Mouse (Mus musculus) midbrain, embryonic 14.5 days (tissue): Measurements from ENCODE around the gene Gm128. TPM values are rescaled to one million over a fixed set of nuclear protein-coding genes. Genes with fewer than 3 reads are reported as not detected.
A peak's percentile ranks its signal among the peaks of the same experiment; 100 is the strongest.

ENCODE experiments used
- ATAC-seq: fragments of 200-750 bp; cut with Nextera tagmentation; 2 replicates; pipeline ENCODE4 v1.8.0; 2017; ENCODE audit warnings: moderate number of reproducible peaks, moderate library complexity; ENCODE audit not compliant: low FRiP score, low TSS enrichment
- DNase-seq: peaks from one replicate; pipeline ENCODE4 v3.0.0-alpha.2; 2015
- H3K27ac ChIP-seq: fragments of 300-500 bp; sonication (generic); replicated peaks from 2 replicates; pipeline ENCODE4 v1.5.1; 2014; ENCODE audit warnings: mild to moderate bottlenecking, low read depth, low read length, moderate library complexity
- H3K27me3 ChIP-seq: fragments of 300-500 bp; sonication (generic); 2 replicates; pipeline ENCODE4 v1.6.1; 2014; ENCODE audit warnings: low read length, control low read depth, mixed read lengths; ENCODE audit not compliant: control insufficient read depth, insufficient read depth
- H3K36me3 ChIP-seq: fragments of 300-500 bp; sonication (generic); 2 replicates; pipeline ENCODE4 v1.6.1; 2014; ENCODE audit warnings: low read length, control low read depth; ENCODE audit not compliant: control insufficient read depth, insufficient read depth
- H3K4me1 ChIP-seq: fragments of 300-500 bp; sonication (generic); 2 replicates; pipeline ENCODE4 v1.6.1; 2014; ENCODE audit warnings: mild to moderate bottlenecking, antibody characterized with exemption, low read length, control low read depth; ENCODE audit not compliant: control insufficient read depth, insufficient read depth
- H3K4me2 ChIP-seq: fragments of 300-500 bp; sonication (generic); 2 replicates; pipeline ENCODE4 v1.6.1; 2014; ENCODE audit warnings: mild to moderate bottlenecking, low read length, moderate library complexity
- H3K4me3 ChIP-seq: fragments of 300-500 bp; sonication (generic); replicated peaks from 2 replicates; pipeline ENCODE4 v1.5.1; 2014; ENCODE audit warnings: low read depth, low read length
- H3K9ac ChIP-seq: fragments of 300-500 bp; sonication (generic); replicated peaks from 2 replicates; pipeline ENCODE4 v1.6.1; 2014; ENCODE audit warnings: mild to moderate bottlenecking, low read length, moderate library complexity
- H3K9me3 ChIP-seq: fragments of 300-500 bp; sonication (generic); 2 replicates; pipeline ENCODE4 v1.6.1; 2016; ENCODE audit warnings: low read length, control low read depth, mixed read lengths; ENCODE audit not compliant: control insufficient read depth
- WGBS: fragments of 180-500 bp; shearing (Covaris S2); extraction: QIAGEN DNeasy Blood & Tissue Kit; methylation state at CpG from one replicate; pipeline ENCODE4 v1.1.7; 2014; 5-methylcytosine and 5-hydroxymethylcytosine counted together
- polyA plus RNA-seq: library from polyadenylated mRNA; unstranded; fragments of >200 nt; fragmentation: Nextera tagmentation; extraction: Ambion mirVana; gene quantifications from 2 replicates; pipeline ENCODE4 v1.2.1, GENCODE M21; 2014

Gm128 gene
- polyA plus RNA-seq, 1 experiment from 2014 or later: 0.11 TPM

DNA sequence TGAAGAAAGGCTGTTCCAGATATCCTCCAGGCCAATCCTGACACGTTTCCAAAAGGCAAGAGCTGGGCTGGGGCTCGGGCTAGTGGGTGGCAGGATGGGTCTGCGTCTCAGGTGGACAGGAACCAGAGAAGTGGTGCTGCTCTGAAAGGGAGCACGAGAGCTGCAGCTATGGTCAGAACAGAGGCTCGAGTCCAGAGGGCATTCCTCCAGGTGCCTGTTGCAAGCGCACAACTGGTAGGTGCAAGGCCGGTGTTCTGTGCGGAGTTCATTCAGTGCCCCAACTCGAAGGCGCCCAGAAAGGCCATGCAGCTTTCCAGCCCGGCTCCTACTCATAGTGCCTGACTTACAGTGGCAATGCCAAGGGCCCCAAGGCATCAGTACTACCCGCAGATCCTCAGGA lies 1.4 kb downstream of the Gm128 start:
- 91% methylated on average over 12 of the region's 12 CpGs for WGBS
- peaks cover 33% of the 10 kb centered on the region for H3K36me3 ChIP-seq

GRCm38 (mm10) chr3:95239022-95239421 lies 2.4 kb downstream of the Gm128 start:
- DNase-seq (no peak), ATAC-seq (no peak)
- Histone ChIP-seq H3K9ac (no peak overlapping the region), H3K27me3 (no peaks in the 10 kb centered on the region), H3K27ac (no peak overlapping the region), H3K9me3 (no peaks in the 10 kb centered on the region), H3K4me1 (no peaks in the 10 kb centered on the region), H3K36me3 (peaks cover 43% of the 10 kb centered on the region), H3K4me3 (no peak overlapping the region), H3K4me2 (no peak overlapping the region)
- WGBS: 89% methylated on average over 6 of the region's 6 CpGs

More for the DNA sequence above, 1.4 kb downstream of the Gm128 start:
- no peak overlapping the region for H3K4me3 ChIP-seq
- no peak overlapping the region for H3K27ac ChIP-seq
- H3K9me3 ChIP-seq: no peaks in the 10 kb centered on the region
- no peak overlapping the region for H3K9ac ChIP-seq
- no peaks in the 10 kb centered on the region for H3K4me1 ChIP-seq
- ATAC-seq (no peak), DNase-seq (no peak)
- no peak overlapping the region for H3K4me2 ChIP-seq
- H3K27me3 ChIP-seq: no peaks in the 10 kb centered on the region

GRCm38 (mm10) chr3:95237541-95238099 lies 3.8 kb downstream of the Gm128 start:
- no peak overlapping the region for H3K9ac ChIP-seq
- no peak overlapping the region for H3K4me3 ChIP-seq
- no peak overlapping the region for H3K4me2 ChIP-seq
- H3K27ac ChIP-seq: no peak overlapping the region
- ATAC-seq (no peak), DNase-seq (no peak)
- no peaks in the 10 kb centered on the region for H3K27me3 ChIP-seq
- no peaks in the 10 kb centered on the region for H3K9me3 ChIP-seq
- H3K36me3 ChIP-seq: peaks cover 57% of the 10 kb centered on the region
- H3K4me1 ChIP-seq: no peaks in the 10 kb centered on the region
- WGBS: 95% methylated on average over 8 of the region's 8 CpGs

GRCm38 (mm10) chr3:95235386-95236301 lies 5.8 kb downstream of the Gm128 start:
- peaks cover 67% of the 10 kb centered on the region for H3K36me3 ChIP-seq
- H3K27me3 ChIP-seq: no peaks in the 10 kb centered on the region
- H3K9me3 ChIP-seq: no peaks in the 10 kb centered on the region
- peaks cover 8% of the 10 kb centered on the region for H3K4me1 ChIP-seq
- H3K27ac ChIP-seq: 0 out of 2 replicates have a peak overlapping the region, but pooled peaks have one; percentile 8
- no peak for ATAC-seq
- H3K4me2 ChIP-seq: no peak overlapping the region
- H3K9ac ChIP-seq: no peak overlapping the region
- no peak overlapping the region for H3K4me3 ChIP-seq
- DNase-seq: no peak
- 85% methylated on average over 23 of the region's 23 CpGs for WGBS

- Histone ChIP-seq H3K27ac (no peak overlapping the region), H3K4me1 (peaks cover 16% of the 10 kb centered on the region), H3K4me3 (no peak overlapping the region), H3K9me3 (no peaks in the 10 kb centered on the region), H3K4me2 (no peak overlapping the region), H3K36me3 (peaks cover 65% of the 10 kb centered on the region), H3K9ac (no peak overlapping the region), H3K27me3 (no peaks in the 10 kb centered on the region)
- 83% methylated on average over 16 of the region's 16 CpGs for WGBS
- ATAC-seq: no peak
- no peak for DNase-seq
These were observed 8.0 kb downstream of the Gm128 start for GRCm38 (mm10) chr3:95233303-95233980.

DNA sequence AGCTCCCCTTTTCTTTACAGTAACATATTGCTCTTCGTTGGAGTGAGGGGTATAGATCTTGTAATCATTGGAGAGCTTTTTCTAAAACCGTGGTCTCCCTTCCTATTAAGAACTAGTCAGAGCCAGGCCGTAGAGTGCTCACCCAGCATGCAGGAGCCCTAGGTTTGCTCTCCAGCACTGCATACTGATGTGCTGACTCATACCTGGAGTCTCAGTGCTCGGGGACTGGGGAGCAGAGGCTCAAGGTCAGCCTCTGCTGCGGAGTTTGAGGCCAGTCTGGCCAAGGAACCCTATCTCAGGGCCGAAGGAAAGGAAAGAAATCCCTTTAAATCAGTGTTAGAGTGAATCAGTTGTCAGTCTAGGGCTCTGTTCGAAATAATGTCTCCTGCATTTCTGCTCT lies 8.6 kb downstream of the Gm128 start:
- Histone ChIP-seq H3K9me3 (no peaks in the 10 kb centered on the region), H3K9ac (no peak overlapping the region), H3K27me3 (no peaks in the 10 kb centered on the region), H3K27ac (no peak overlapping the region), H3K4me1 (peaks cover 16% of the 10 kb centered on the region), H3K4me3 (no peak overlapping the region), H3K36me3 (peaks cover 59% of the 10 kb centered on the region), H3K4me2 (no peak overlapping the region)
- WGBS: 96% methylated on average over 7 of the region's 7 CpGs
- DNase-seq (no peak), ATAC-seq (no peak)

DNA sequence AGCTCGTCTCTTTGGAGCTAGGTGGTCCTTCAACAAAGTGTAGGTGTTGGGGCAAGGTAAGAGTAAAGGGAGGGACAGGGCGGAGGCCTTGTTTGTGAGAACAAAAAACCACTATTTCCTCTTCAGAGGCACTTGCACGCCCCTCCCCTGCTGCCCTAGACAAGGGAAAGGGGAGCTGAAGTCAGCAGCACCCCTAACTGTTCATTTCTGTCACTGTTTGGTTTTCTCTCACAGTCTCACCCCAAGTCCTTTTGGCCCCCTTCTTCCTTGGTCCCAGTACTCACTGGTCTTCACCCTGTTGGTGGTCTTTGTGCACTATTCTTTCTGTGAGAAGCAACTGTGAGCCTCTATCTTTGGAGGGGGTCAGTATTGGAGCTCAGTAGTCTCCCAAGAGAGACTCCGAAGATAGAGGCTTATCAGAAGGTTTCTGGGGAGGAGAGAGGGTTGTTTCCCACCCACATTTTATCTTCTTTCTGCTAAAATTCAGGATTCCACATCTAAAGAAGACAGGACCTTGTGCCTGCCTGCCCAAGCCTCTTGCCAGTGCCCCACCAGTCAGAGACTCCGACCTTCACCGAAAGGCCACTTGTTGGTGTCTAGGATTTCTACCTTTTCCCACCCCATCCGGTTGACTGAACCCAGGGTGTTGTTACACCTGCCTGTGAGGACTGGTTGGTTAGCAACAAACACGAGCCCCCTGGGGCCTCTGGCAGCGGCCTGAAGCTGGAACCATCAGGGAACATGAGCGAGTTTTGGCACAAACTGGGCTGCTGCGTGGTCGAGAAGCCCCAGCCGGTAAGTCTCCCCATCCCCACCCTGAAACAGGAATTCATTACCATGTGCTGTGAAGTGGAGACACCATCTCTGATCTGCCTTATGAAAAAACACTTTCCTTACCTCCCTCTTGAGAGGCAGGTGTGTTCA lies 9.8 kb downstream of the Gm128 start, which contains the start of gene Mllt11:
Gene Mllt11 (minus strand): TSS at position 874 of the 924 bp plus-strand sequence.
- ATAC-seq: no peak
- H3K27me3 ChIP-seq: no peaks in the 10 kb centered on the region
- peak within 1 kb of the TSS; percentile 91 for H3K4me3 ChIP-seq
- WGBS: 84% methylated on average over 12 of the region's 13 CpGs
- DNase-seq: no peak
- H3K9me3 ChIP-seq: no peaks in the 10 kb centered on the region
- peak within 1 kb of the TSS; percentile 92 for H3K4me2 ChIP-seq
- H3K27ac ChIP-seq: peak within 1 kb of the TSS; percentile 98
- H3K4me1 ChIP-seq: peaks cover 18% of the 10 kb centered on the region
- H3K9ac ChIP-seq: peak within 1 kb of the TSS; percentile 92; the same call in 1 of the 2 replicates
- H3K36me3 ChIP-seq: peaks cover 50% of the 10 kb centered on the region
